Mouse (Mus musculus) kidney, embryonic 14.5 days (tissue): ENCODE data around the gene Cnnm3. TPM values are rescaled to one million over a fixed set of nuclear protein-coding genes. Genes with fewer than 3 reads are reported as not detected.
A peak's percentile ranks its signal among the peaks of the same experiment; 100 is the strongest.

Source experiments
- ATAC-seq: fragments of 200-750 bp; cut with Nextera tagmentation; 2 replicates; pipeline ENCODE4 v1.8.0; 2017; ENCODE audit warnings: moderate number of reproducible peaks, mild to moderate bottlenecking, moderate TSS enrichment, moderate library complexity; ENCODE audit not compliant: low FRiP score, low TSS enrichment
- H3K27ac ChIP-seq: fragments of 300-500 bp; sonication (generic); 2 replicates; pipeline ENCODE4 v1.5.1; 2014; ENCODE audit warnings: low read depth, mild to moderate bottlenecking, low read length, moderate library complexity, mixed read lengths
- H3K27me3 ChIP-seq: fragments of 300-500 bp; sonication (generic); 2 replicates; pipeline ENCODE4 v1.6.1; 2014; ENCODE audit warnings: mild to moderate bottlenecking, low read length; ENCODE audit not compliant: control insufficient read depth, insufficient read depth
- H3K36me3 ChIP-seq: fragments of 300-500 bp; sonication (generic); 2 replicates; pipeline ENCODE4 v1.6.1; 2014; ENCODE audit warnings: low read length, mixed read lengths; ENCODE audit not compliant: control insufficient read depth, insufficient read depth
- H3K4me1 ChIP-seq: fragments of 300-500 bp; sonication (generic); 2 replicates; pipeline ENCODE4 v1.6.1; 2014; ENCODE audit warnings: low read length, mixed read lengths; ENCODE audit not compliant: control insufficient read depth, insufficient read depth
- H3K4me2 ChIP-seq: fragments of 300-500 bp; sonication (generic); replicated peaks from 2 replicates; pipeline ENCODE4 v1.6.1; 2014; ENCODE audit warnings: low read depth, mild to moderate bottlenecking, low read length
- H3K4me3 ChIP-seq: fragments of 300-500 bp; sonication (generic); 2 replicates; pipeline ENCODE4 v1.5.1; 2014; ENCODE audit warnings: mild to moderate bottlenecking, low read length
- H3K9ac ChIP-seq: fragments of 300-500 bp; sonication (generic); 2 replicates; pipeline ENCODE4 v1.6.1; 2014; ENCODE audit warnings: low read depth, mild to moderate bottlenecking, low read length, moderate library complexity
- H3K9me3 ChIP-seq: fragments of 300-500 bp; sonication (generic); 2 replicates; pipeline ENCODE4 v1.6.1; 2016; ENCODE audit warnings: low read length; ENCODE audit not compliant: control insufficient read depth
- WGBS: fragments of 180-500 bp; shearing (Covaris S2); extraction: QIAGEN DNeasy Blood & Tissue Kit; methylation state at CpG from one replicate; pipeline ENCODE4 v1.1.7; 2014; 5-methylcytosine and 5-hydroxymethylcytosine counted together
- polyA plus RNA-seq: library from polyadenylated mRNA; unstranded; fragments of >200 nt; fragmentation: Nextera tagmentation; extraction: Ambion mirVana; gene quantifications from 2 replicates; pipeline ENCODE4 v1.2.1, GENCODE M21; 2014

Cnnm3 gene
- polyA plus RNA-seq, 1 experiment from 2014 or later, result 7.5 TPM

- Histone ChIP-seq H3K36me3 (no peaks in the 10 kb centered on the region), H3K4me2 (no peak overlapping the region), H3K27me3 (no peaks in the 10 kb centered on the region), H3K4me3 (no peak overlapping the region), H3K4me1 (peaks cover 59% of the 10 kb centered on the region), H3K9me3 (no peaks in the 10 kb centered on the region), H3K27ac (peak overlapping the region; percentile 25; the same call in 1 of the 2 replicates), H3K9ac (no peak overlapping the region)
- WGBS, result 38% methylated on average over 2 of the region's 2 CpGs
- peak; percentile 12; the same call in 1 of the 2 replicates for ATAC-seq
These were observed 51.5 kb downstream of the Cnnm3 start for GRCm38 (mm10) chr1:36563197-36563596.

GRCm38 (mm10) chr1:36563632-36564031 lies 52.0 kb downstream of the Cnnm3 start:
- ATAC-seq, result no peak
- Histone ChIP-seq H3K36me3 (no peaks in the 10 kb centered on the region), H3K4me2 (no peak overlapping the region), H3K27ac (no peak overlapping the region; the same call in 1 of the 2 replicates), H3K27me3 (no peaks in the 10 kb centered on the region), H3K9me3 (no peaks in the 10 kb centered on the region), H3K4me3 (no peak overlapping the region), H3K9ac (no peak overlapping the region), H3K4me1 (peaks cover 63% of the 10 kb centered on the region)
- 37% methylated on average over 4 of the region's 4 CpGs for WGBS

GRCm38 (mm10) chr1:36564101-36564500 lies 52.4 kb downstream of the Cnnm3 start:
- ATAC-seq, result no peak
- Histone ChIP-seq H3K9ac (no peak overlapping the region), H3K4me3 (no peak overlapping the region), H3K27ac (no peak overlapping the region), H3K4me2 (no peak overlapping the region), H3K4me1 (peaks cover 62% of the 10 kb centered on the region), H3K27me3 (no peaks in the 10 kb centered on the region), H3K36me3 (no peaks in the 10 kb centered on the region), H3K9me3 (no peaks in the 10 kb centered on the region)
- 72% methylated on average over 6 of the region's 6 CpGs for WGBS

- Histone ChIP-seq H3K4me3 (no peak overlapping the region), H3K27me3 (no peaks in the 10 kb centered on the region), H3K36me3 (no peaks in the 10 kb centered on the region), H3K27ac (peak overlapping the region; percentile 4; the same call in 1 of the 2 replicates), H3K4me2 (no peak overlapping the region), H3K4me1 (peaks cover 64% of the 10 kb centered on the region), H3K9me3 (no peaks in the 10 kb centered on the region), H3K9ac (no peak overlapping the region)
- ATAC-seq, result no peak
- WGBS, result 13% methylated on average over 2 of the region's 2 CpGs
These were observed 54.8 kb downstream of the Cnnm3 start for GRCm38 (mm10) chr1:36566425-36566824.

GRCm38 (mm10) chr1:36567818-36568603 lies 56.3 kb downstream of the Cnnm3 start:
- Histone ChIP-seq H3K4me2 (no peak overlapping the region; the same call in 1 of the 2 replicates), H3K27ac (peak overlapping the region; percentile 81), H3K27me3 (no peaks in the 10 kb centered on the region), H3K36me3 (no peaks in the 10 kb centered on the region), H3K4me1 (peaks cover 48% of the 10 kb centered on the region), H3K4me3 (no peak overlapping the region), H3K9ac (no peak overlapping the region; the same call in 1 of the 2 replicates), H3K9me3 (no peaks in the 10 kb centered on the region)
- peak; percentile 69 for ATAC-seq
- WGBS, result 21% methylated on average over 21 of the region's 21 CpGs

- WGBS, result 48% methylated on average over 4 of the region's 4 CpGs
- Histone ChIP-seq H3K27me3 (no peaks in the 10 kb centered on the region), H3K36me3 (no peaks in the 10 kb centered on the region), H3K9ac (no peak overlapping the region), H3K4me2 (no peak overlapping the region; the same call in 1 of the 2 replicates), H3K4me3 (no peak overlapping the region), H3K4me1 (peaks cover 46% of the 10 kb centered on the region), H3K9me3 (no peaks in the 10 kb centered on the region), H3K27ac (peak overlapping the region; percentile 81)
- ATAC-seq, result no peak
These were observed 57.1 kb downstream of the Cnnm3 start for GRCm38 (mm10) chr1:36568776-36569175.

GRCm38 (mm10) chr1:36569694-36570276 lies 58.1 kb downstream of the Cnnm3 start:
- H3K27ac ChIP-seq, result peak overlapping the region; percentile 69
- peaks cover 49% of the 10 kb centered on the region for H3K4me1 ChIP-seq
- no peak for ATAC-seq

GRCm38 (mm10) chr1:36570320-36570719 lies 58.7 kb downstream of the Cnnm3 start:
- 82% methylated on average over 5 of the region's 5 CpGs for WGBS
- Histone ChIP-seq H3K4me1 (peaks cover 52% of the 10 kb centered on the region), H3K4me3 (no peak overlapping the region), H3K9ac (no peak overlapping the region), H3K27me3 (no peaks in the 10 kb centered on the region), H3K36me3 (no peaks in the 10 kb centered on the region), H3K27ac (no peak overlapping the region), H3K4me2 (no peak overlapping the region), H3K9me3 (no peaks in the 10 kb centered on the region)
- no peak for ATAC-seq

More at GRCm38 (mm10) chr1:36569694-36570276, 58.1 kb downstream of the Cnnm3 start:
- no peaks in the 10 kb centered on the region for H3K36me3 ChIP-seq
- no peak overlapping the region for H3K4me2 ChIP-seq
- H3K27me3 ChIP-seq, result no peaks in the 10 kb centered on the region
- 62% methylated on average over 7 of the region's 7 CpGs for WGBS
- H3K9me3 ChIP-seq, result no peaks in the 10 kb centered on the region
- H3K9ac ChIP-seq, result 0 out of 2 replicates have a peak overlapping the region, but pooled peaks have one; percentile 34
- no peak overlapping the region for H3K4me3 ChIP-seq

- WGBS, result 30% methylated on average over 6 of the region's 6 CpGs
- no peaks in the 10 kb centered on the region for H3K36me3 ChIP-seq
- H3K27me3 ChIP-seq, result no peaks in the 10 kb centered on the region
- ATAC-seq, result 0 out of 2 replicates have a peak, but pooled peaks have one; percentile 20
- H3K9me3 ChIP-seq, result no peaks in the 10 kb centered on the region
- peaks cover 53% of the 10 kb centered on the region for H3K4me1 ChIP-seq
- no peak overlapping the region for H3K4me3 ChIP-seq
- no peak overlapping the region for H3K9ac ChIP-seq
- H3K27ac ChIP-seq, result peak overlapping the region; percentile 14; the same call in 1 of the 2 replicates
- H3K4me2 ChIP-seq, result no peak overlapping the region
These were observed 60.0 kb downstream of the Cnnm3 start for GRCm38 (mm10) chr1:36571627-36572026.
